Mouse (Mus musculus) monocyte, adult 5-6 weeks (primary cell): ENCODE results near the gene Kbtbd13. TPM values are rescaled to one million over a fixed set of nuclear protein-coding genes. Genes with fewer than 3 reads are reported as not detected.

Experiments
- ATAC-seq: fragments of 153-309, 156-312 bp; replicated peaks from 2 replicates; pipeline ENCODE4 v1.8.0; 2017; ENCODE audit warnings: mild to moderate bottlenecking; ENCODE audit not compliant: low TSS enrichment, insufficient number of reproducible peaks, severe bottlenecking, poor library complexity, low FRiP score
- total RNA-seq: library from RNA; stranded (forward); fragments of 200-1000, 200-491, 200-594 nt; gene quantifications from 3 replicates; pipeline ENCODE4 v1.2.3, GENCODE M21; 2017

Kbtbd13 gene
- total RNA-seq, 1 experiment from 2014 or later: not detected

GRCm38 (mm10) chr9:65399934-65400333 is 8.5 kb upstream of the Kbtbd13 start:
- no peak for ATAC-seq

- ATAC-seq: peak; percentile 47; the same call in 1 of the 2 replicates
These were observed 6.8 kb upstream of the Kbtbd13 start, which contains the start of gene Rasl12 for GRCm38 (mm10) chr9:65398279-65398678. TSS of gene Rasl12 (plus strand) at chr9:65398506.

DNA sequence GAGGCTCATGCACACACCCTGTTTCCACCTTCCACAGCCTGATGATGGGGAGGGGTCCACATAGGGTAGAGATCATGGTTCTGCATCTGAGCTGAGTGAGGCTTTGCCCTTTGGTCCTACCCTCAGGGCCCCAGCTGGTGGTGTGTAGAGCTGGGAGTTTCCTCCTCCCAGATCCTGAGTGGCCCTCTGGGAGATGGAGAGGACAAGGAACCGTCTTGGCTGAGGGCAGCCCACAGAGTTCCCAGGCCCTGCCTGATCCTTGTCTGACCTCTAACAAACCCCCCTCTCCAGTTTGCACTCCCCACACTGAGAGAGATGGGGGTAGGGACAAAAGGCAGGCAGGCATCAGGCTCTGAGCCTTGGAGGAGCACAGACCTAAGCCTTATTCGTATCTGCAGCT is 2.9 kb upstream of the Kbtbd13 start:
- no peak for ATAC-seq

DNA sequence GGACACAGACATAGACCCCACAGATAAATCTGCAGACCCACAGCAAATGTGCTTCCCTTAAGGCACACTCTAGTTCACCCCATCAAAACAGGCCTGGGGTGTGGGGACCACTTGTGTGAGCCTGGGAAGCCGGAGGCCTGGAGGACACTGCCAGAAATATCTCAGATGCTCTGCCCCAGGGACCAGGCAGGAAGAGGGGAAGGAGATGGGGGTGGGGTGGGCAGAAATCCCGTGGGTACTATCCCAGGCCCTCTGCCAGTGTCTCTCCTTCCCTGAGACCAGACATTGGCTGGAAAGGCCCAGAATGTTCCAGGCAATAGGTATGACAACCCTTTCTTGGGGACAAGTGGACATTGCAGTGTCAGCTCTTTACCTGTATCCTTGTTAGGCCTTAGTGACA is 2.2 kb upstream of the Kbtbd13 start:
- no peak for ATAC-seq

DNA sequence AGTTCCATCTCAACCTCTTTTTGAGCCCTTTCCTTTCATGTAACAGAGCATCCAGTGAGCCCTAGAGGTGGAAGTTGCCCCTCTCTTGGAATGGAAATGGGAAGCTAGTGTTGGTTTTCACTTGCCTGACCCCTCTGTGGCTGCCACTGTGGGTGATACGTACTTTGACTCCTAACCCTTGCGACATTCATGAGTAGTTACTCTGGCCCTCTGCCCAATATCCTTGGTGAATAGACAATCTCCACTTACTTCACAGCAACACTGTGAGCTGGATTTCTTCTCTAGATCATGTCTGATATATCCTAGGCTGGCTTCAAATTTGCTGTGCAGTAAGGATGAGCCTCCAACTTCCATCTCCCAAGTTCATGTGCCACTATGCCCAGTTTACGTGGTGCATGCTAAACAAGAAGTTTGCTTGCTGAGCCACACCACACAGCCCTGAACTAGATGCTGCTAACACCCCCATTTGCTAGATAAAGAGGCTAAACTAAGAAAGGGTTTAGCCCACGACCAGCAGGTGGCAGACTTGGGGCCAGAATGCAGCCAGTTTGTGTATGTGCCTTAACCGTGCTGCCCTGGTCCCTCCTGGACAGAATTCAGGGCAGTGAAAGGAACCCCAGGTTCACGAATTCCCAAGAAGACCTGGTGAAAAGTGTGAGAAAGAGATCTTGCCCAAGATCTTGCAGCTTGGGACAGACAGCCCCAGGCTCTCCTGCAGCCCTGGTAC is 1.3 kb upstream of the Kbtbd13 start:
- ATAC-seq: peak; percentile 58; the same call in 1 of the 2 replicates

DNA sequence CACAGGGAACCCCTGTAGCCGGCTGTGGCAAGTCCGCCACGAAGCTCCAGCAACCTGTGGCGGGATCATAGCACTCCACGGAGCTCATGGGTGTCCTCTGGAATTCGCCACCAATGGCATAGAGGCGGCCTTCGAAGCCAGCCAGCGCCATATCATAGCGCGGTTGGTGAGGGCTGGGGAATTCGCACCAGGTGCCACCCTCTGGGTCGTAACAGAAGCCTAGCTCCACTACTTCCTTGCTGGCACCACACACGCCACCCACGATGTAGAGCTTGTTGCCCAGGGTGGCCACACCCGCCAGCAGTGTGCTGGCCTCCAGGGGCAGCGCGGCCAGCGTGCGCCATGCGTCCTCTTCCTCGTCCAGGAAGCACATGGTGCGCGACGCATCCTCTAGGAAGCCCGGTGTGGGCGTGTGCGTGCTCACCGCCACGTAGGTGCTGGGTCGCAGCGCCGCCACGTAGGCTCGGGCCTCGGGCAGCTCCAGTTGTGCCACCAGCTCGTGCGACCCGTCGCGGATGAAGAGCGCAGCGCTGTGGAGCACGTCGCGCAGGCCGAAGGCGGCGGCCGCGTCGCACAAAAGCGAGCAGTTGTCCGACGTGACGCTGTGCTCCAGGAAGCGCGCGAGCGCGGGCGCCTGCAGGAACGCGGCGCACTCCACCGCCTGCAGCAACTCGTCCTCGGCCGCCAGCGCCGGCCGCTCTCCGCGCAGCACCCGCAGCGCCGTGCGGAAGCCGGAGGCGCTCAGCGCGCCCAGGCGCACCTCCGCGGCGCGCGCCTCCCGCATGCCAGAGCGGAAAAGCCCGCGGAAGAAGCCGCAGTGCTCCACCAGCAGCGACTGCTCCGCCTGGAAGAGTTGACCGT is 470 bp downstream of the Kbtbd13 start:
- ATAC-seq: no peak

DNA sequence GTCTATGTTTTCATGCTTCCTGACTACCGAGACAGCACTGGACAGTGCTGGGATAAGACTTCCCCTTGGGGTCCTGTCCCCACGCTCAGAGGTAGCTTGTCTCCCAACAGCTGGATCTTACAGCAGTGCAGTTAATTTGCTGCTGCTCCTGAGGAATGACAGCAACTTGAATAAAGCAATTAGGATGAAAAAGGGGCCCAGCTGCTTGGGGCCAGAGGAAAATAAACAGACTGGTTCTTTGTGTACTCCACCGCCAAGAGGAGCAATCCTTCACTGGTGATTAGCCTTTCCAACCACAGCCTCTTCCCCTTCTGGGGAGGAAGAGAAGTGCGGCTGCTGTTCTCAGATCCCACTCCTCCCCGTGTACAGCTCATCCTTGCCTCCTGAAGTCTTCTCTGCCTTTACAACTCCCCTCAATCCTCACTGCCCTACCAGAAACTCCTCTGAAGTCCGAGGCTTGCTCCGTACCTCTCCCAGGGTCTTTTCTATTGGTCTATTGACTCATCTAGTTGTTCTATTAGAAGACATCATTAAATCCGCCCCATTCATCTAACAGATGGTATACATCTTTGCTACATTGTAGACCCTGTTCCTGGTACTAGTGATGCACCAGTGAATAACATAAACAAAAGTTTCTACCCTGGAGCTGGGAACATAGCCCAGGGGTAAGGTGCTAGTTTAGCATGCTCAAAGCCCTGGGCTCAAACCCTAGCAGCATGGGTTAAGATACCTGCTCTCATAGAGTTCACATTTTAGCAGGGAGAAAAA is 4.9 kb downstream of the Kbtbd13 start:
- ATAC-seq: no peak

- no peak for ATAC-seq
These were observed 7.2 kb downstream of the Kbtbd13 start for GRCm38 (mm10) chr9:65384276-65384675.

- ATAC-seq: no peak
These were observed 8.7 kb downstream of the Kbtbd13 start for GRCm38 (mm10) chr9:65382751-65383097.

GRCm38 (mm10) chr9:65382031-65382750 is 9.3 kb downstream of the Kbtbd13 start:
- no peak for ATAC-seq

GRCm38 (mm10) chr9:65381017-65381590 is 10.3 kb downstream of the Kbtbd13 start:
- ATAC-seq: no peak; the same call in 1 of the 2 replicates

DNA sequence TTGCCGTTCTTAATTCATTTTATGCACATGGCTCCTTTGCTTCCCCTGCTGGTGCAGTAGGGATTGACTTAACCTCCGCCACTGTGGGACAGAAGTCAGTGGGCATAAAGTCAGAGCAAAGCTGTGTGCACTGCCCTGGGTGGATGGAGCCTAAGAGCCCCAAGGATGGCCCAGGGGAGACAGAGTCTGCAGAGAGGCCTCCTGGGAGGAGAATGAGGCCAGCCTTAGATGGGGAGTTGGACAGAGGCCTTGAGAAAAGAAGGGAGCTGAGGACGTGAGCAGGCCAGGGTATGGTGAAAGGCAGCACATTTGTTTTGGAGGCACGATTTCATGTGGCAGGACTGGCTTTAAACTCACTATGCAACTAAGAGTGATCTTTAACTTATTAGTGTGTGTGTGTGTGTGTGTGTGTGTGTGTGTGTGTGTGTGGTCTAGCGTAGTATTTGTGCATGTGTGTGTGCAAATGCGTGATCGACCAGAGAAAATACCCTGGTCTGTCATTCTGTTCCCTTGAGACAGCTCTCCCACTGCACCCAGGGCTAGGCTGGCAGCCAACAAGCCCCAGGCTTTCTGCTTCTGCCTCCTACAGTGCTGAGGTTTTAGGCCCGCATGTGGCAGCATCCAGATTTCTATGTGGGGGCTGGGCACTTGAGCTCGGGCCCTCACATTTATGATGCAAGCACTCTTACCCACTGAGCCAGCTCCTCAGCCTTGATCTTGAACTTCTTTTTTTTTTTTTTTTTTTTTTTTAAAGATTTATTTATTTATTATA is 16.1 kb downstream of the Kbtbd13 start:
- ATAC-seq: no peak

GRCm38 (mm10) chr9:65374468-65375162 is 16.8 kb downstream of the Kbtbd13 start:
- no peak for ATAC-seq

- ATAC-seq: no peak
These were observed 19.0 kb downstream of the Kbtbd13 start for GRCm38 (mm10) chr9:65372449-65372848.

- no peak for ATAC-seq
These were observed 19.7 kb downstream of the Kbtbd13 start for GRCm38 (mm10) chr9:65371756-65372155.

DNA sequence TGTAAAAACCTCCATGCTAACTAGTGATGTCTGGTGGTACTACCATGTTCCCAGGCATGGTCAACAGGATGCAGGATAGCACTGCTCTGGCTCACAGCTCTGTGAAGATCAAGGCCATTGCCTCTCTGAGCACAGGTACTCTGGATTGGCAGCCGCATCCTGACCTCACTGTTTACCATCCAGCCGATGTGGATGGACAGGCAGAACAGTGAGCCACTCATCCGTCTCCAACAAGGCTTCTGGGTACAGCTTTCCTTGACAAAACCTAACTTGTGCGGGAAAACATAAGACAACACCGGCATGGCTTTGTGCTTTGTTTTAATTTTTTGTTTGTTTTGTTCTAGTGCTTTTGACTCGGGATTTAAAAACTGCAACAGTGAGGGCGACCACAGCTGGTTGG is 25.7 kb downstream of the Kbtbd13 start:
- no peak for ATAC-seq

DNA sequence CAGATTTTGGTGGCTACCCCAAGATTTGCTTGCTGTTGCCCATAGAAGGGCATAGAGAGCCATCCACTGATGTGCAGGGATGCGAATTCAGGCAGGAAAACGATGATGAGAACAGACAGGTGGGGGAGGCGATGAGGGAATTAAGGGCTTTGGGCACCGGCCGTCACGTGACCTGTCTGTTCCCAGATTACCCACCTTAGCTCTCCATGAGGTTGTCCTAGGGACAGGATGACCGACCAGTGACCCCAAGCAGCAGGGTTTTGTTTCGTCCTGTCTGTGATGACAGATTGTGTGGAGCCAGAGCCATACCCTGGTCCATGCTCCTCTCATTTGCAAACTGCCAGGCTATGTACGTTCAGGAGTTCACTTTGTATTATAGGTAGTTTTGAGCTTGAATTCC is 27.8 kb downstream of the Kbtbd13 start:
- no peak for ATAC-seq
